Mouse (Mus musculus) small intestine, adult 2 months (tissue): ENCODE data around the gene Sfswap. TPM values are rescaled to one million over a fixed set of nuclear protein-coding genes. Genes with fewer than 3 reads are reported as not detected.

Experiments used
- H3K27ac ChIP-seq: fragments of 200-500 bp; 2 replicates; pipeline ENCODE4 v1.5.1; 2012; ENCODE audit warnings: low read depth, low read length, control low read depth, inconsistent platforms; ENCODE audit not compliant: insufficient read depth
- H3K27me3 ChIP-seq: fragments of 200-500 bp; 2 replicates; pipeline ENCODE4 v1.6.1; 2012; ENCODE audit warnings: mild to moderate bottlenecking, moderate library complexity, low read length, inconsistent platforms; ENCODE audit not compliant: control insufficient read depth, insufficient read depth
- H3K36me3 ChIP-seq: fragments of 200-500 bp; 2 replicates; pipeline ENCODE4 v1.6.1; 2012; ENCODE audit warnings: mild to moderate bottlenecking, low read length, control low read depth, inconsistent platforms; ENCODE audit not compliant: control insufficient read depth, insufficient read depth
- H3K4me1 ChIP-seq: fragments of 200-500 bp; 2 replicates; pipeline ENCODE4 v1.6.1; 2012; ENCODE audit warnings: low read length, inconsistent platforms, mixed read lengths; ENCODE audit not compliant: control insufficient read depth, insufficient read depth, insufficient read length
- H3K4me3 ChIP-seq: fragments of 200-500 bp; 2 replicates; pipeline ENCODE4 v1.5.1; 2012; ENCODE audit warnings: low read depth, mild to moderate bottlenecking, control low read depth, inconsistent platforms, low read length, moderate library complexity
- CTCF ChIP-seq: fragments of 200-500 bp; IDR thresholded peaks from 2 replicates; pipeline ENCODE4 v1.5.1; 2012; ENCODE audit warnings: low read depth, mild to moderate bottlenecking, control low read depth, inconsistent platforms, low read length, moderate library complexity, mixed read lengths; ENCODE audit not compliant: insufficient replicate concordance, insufficient read length; ENCODE audit errors: extremely low read depth
- POLR2A ChIP-seq: fragments of 200-500 bp; IDR thresholded peaks from 2 replicates; pipeline ENCODE4 v1.6.1; 2012; ENCODE audit warnings: low read depth, mild to moderate bottlenecking, control low read depth, inconsistent platforms, low read length, moderate library complexity
- WGBS: fragments of 180-500 bp; shearing (Covaris S2); methylation state at CpG from one replicate; pipeline ENCODE4 v1.1.7; 2018; 5-methylcytosine and 5-hydroxymethylcytosine counted together
- polyA plus RNA-seq: library from polyadenylated mRNA; depleted of rRNA; stranded (reverse); fragments of >200 nt; gene quantifications from 2 replicates; pipeline ENCODE4 v1.2.3, GENCODE M21; 2012

Gene Sfswap
- polyA plus RNA-seq, 1 experiment: 75.9 TPM

DNA sequence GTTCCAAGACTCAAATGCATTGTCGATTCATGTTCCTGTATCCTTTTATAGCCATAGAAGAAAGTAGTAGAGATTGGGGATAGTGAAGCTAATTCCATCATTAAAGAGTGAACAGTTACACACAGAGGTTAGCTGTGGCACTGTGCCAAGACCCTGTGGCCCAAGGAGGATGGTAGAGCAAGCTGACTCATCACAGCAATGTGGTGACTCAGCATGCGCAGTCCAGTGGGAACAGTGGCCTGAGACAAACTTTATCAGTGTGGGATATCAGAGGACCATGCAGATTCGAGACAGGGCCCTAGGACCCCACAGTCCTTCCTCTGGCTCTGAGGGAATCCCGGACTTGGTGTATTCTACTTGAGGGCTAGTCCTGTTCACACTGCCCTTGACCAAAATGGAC is 17.2 kb downstream of the Sfswap start:
- WGBS: 78% methylated on average over 4 of the region's 4 CpGs
- H3K36me3 ChIP-seq: peaks cover 73% of the 10 kb centered on the region
- TF ChIP-seq CTCF (no peak), POLR2A (no peak)
- H3K4me3 ChIP-seq: no peak overlapping the region
- no peaks in the 10 kb centered on the region for H3K4me1 ChIP-seq
- no peaks in the 10 kb centered on the region for H3K27me3 ChIP-seq
- H3K27ac ChIP-seq: no peak overlapping the region

GRCm38 (mm10) chr5:129518786-129519185 is 17.8 kb downstream of the Sfswap start:
- Histone ChIP-seq H3K4me3 (no peak overlapping the region), H3K27ac (no peak overlapping the region), H3K27me3 (no peaks in the 10 kb centered on the region), H3K36me3 (peaks cover 73% of the 10 kb centered on the region), H3K4me1 (no peaks in the 10 kb centered on the region)
- 86% methylated on average over 1 of the region's 1 CpGs for WGBS
- TF ChIP-seq POLR2A (no peak), CTCF (no peak)

DNA sequence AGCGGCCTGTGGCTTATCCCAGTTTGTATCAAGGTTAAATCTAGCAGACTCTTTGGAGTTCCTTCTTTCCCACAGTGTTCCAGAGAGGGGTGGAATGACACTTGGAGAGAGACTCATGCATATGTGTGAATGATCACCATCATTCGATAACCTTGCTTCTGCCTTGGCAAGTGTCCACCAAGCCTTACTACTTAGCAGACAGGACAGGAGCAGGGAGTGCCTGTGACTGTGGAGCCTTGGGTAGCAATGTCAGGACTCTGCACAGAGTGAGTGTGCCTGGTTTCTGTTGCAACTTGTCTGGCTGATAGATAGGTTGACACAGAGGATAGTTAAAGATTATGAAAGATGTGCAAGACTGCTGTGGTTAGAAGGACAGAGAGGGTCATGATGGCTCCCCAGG is 18.6 kb downstream of the Sfswap start:
- no peak for TF ChIP-seq CTCF
- TF ChIP-seq POLR2A: no peak
- peaks cover 68% of the 10 kb centered on the region for H3K36me3 ChIP-seq
- WGBS: 83% methylated on average over 2 of the region's 2 CpGs

GRCm38 (mm10) chr5:129521501-129521900 is 20.5 kb downstream of the Sfswap start:
- TF ChIP-seq CTCF: no peak
- no peak for TF ChIP-seq POLR2A
- Histone ChIP-seq H3K36me3 (peaks cover 61% of the 10 kb centered on the region), H3K27me3 (no peaks in the 10 kb centered on the region), H3K4me3 (no peak overlapping the region), H3K4me1 (no peaks in the 10 kb centered on the region), H3K27ac (no peak overlapping the region)
- WGBS: 89% methylated on average over 7 of the region's 7 CpGs

More for the DNA sequence above, 18.6 kb downstream of the Sfswap start:
- Histone ChIP-seq H3K4me1 (no peaks in the 10 kb centered on the region), H3K4me3 (no peak overlapping the region), H3K27ac (no peak overlapping the region), H3K27me3 (no peaks in the 10 kb centered on the region)

DNA sequence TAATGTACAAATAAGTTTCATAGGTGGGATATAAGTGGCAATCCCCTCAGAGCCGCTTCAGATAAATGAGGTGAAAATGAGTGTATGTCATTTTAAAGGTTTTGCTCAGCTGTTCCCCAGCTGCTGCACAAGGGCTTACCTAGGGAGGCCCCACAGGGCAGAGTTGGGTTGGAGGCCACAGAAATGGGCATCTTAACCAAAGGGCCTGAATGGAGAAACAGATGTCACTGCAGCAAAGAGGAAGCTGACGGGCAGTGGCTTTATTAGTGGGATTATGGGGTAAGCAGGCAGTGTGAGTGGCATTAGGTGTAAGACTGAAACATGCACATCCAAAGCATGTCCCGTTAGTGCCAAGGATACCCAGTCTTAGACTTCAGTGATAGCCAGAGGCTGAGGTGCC is 20.9 kb downstream of the Sfswap start:
- Histone ChIP-seq H3K36me3 (peaks cover 61% of the 10 kb centered on the region), H3K4me3 (no peak overlapping the region), H3K27ac (no peak overlapping the region), H3K4me1 (no peaks in the 10 kb centered on the region), H3K27me3 (no peaks in the 10 kb centered on the region)
- TF ChIP-seq CTCF (no peak), POLR2A (no peak)
- WGBS: 91% methylated on average over 3 of the region's 3 CpGs

- Histone ChIP-seq H3K4me3 (no peak overlapping the region), H3K4me1 (no peaks in the 10 kb centered on the region), H3K27me3 (no peaks in the 10 kb centered on the region), H3K27ac (no peak overlapping the region), H3K36me3 (peaks cover 58% of the 10 kb centered on the region)
- TF ChIP-seq POLR2A (no peak), CTCF (no peak)
- 73% methylated on average over 3 of the region's 3 CpGs for WGBS
Observed at GRCm38 (mm10) chr5:129523166-129523565, 22.1 kb downstream of the Sfswap start.

- Histone ChIP-seq H3K4me1 (no peaks in the 10 kb centered on the region), H3K4me3 (no peak overlapping the region), H3K36me3 (peaks cover 43% of the 10 kb centered on the region), H3K27ac (no peak overlapping the region), H3K27me3 (no peaks in the 10 kb centered on the region)
- WGBS: 86% methylated on average over 5 of the region's 5 CpGs
- TF ChIP-seq CTCF (no peak), POLR2A (no peak)
Observed at GRCm38 (mm10) chr5:129524751-129525150, 23.7 kb downstream of the Sfswap start.

GRCm38 (mm10) chr5:129527162-129527561 is 26.1 kb downstream of the Sfswap start:
- no peak overlapping the region for H3K27ac ChIP-seq
- H3K36me3 ChIP-seq: peaks cover 44% of the 10 kb centered on the region
- no peak overlapping the region for H3K4me3 ChIP-seq
- no peaks in the 10 kb centered on the region for H3K27me3 ChIP-seq
- TF ChIP-seq POLR2A: no peak
- TF ChIP-seq CTCF: no peak
- WGBS: 67% methylated on average over 5 of the region's 5 CpGs
- H3K4me1 ChIP-seq: no peaks in the 10 kb centered on the region
